Mouse (Mus musculus): ENCODE results near the gene Scube2.

Gene Scube2

GRCm38 (mm10) chr7:109865370-109866229 lies at the start of gene Scube2:
Gene Scube2 (minus strand): TSS chr7:109865679.
- DNase-seq, result peak; percentile 51 to 68

DNA sequence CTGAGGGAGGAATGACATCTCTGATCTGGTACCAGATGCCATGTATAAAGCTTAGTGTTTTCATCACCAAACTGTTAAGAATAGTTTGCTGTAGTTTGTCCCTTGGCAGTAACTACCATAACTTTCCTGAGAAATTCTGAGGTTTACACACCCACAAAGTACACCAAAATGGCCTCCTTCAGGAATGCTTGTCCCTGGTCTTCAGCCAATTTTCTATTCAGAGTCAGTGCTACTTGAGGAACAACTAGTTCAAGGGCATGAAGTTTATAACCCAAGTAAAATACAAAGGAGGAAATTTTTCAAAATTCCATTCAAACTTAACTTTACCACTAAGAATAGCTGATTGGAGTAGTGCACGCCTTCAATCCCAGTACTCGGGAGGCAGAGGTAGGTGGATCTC lies 40.7 kb upstream of the Scube2 start:
- no peak for DNase-seq

DNA sequence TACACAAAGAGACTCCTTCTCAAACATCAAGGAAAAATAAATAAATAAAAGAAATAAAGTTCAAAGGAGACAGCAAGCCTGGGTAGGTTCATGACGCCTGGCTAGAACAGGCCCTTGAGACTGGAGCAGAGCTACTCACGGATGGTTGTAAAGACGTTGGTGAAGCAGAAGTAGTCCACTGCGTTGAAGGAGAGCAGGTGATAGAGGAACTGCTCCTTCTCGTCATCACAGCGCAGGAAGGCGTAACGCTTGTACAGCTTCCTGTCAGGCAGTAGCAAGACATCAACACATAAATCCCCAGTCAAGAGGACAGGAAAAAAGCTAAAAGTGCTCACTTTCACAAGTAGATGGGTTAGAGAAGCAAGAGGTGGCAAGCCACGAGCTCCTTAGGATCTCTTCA lies 35.4 kb upstream of the Scube2 start:
- DNase-seq, result no peak

DNA sequence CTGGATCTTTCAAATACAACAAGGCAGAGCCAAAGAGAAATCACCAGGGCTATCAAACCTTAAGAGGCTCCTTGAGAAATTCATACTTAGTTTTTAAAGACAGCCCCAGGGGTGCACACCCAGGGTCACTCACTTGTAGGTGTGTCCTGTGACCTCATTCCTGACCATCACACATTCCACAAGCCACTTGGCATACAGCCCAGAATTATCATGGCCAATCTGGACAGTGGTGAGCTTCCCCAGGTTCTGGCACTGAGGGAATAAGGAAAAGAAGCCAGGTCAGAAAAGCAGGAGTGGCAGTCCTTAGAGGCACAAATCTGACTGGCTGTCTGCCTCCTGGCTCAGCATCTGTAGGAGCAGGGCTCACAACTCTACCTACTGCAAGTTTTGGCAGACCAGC lies 33.4 kb upstream of the Scube2 start:
- DNase-seq, result peak in 1 of 2 experiments; percentile 22

DNA sequence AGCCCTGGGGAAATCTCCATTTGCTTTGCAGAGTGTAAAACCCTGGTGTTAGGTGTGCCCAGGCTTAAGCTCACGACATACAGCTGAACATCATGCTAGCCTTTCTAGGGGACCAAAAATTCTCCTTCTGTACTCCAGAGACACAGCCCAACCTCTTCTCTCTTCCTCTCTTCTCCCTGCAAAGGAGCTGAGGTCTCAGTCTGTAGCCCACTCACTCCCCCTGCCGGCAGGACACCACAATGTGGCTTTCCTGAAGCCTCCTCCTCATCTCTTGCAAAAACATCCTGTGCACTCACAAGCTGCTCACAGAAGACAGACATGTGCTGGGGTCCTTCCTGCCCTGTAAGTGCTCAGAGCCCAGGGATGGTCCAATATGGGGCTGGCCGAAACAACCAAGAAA lies 27.1 kb upstream of the Scube2 start:
- DNase-seq, result peak; percentile 87 to 89

DNA sequence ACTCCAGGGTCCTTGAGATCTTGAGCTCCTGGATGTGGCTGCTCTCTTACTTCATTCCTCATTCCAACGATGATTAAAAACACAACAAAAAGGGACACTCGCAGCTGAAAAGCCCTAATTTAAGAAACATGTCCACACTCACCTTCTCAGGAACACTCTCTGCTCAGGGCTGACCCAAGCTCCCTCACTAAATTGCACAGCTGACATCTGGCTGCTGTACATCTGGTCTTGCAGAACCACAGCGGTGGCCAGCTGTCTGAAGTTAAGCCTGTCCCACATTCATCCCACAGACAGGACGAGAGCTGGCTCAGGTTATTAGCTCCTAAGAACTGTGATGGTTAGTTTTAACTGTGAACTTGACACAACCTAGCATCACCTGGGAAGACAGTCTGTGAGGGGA lies 26.3 kb upstream of the Scube2 start:
- DNase-seq, result no peak

- no peak for DNase-seq
Observed at GRCm38 (mm10) chr7:109890256-109890655, 24.8 kb upstream of the Scube2 start.

- no peak for DNase-seq
Observed at GRCm38 (mm10) chr7:109889300-109889699, 23.8 kb upstream of the Scube2 start.

- no peak for DNase-seq
Observed at GRCm38 (mm10) chr7:109886249-109886648, 20.8 kb upstream of the Scube2 start.

DNA sequence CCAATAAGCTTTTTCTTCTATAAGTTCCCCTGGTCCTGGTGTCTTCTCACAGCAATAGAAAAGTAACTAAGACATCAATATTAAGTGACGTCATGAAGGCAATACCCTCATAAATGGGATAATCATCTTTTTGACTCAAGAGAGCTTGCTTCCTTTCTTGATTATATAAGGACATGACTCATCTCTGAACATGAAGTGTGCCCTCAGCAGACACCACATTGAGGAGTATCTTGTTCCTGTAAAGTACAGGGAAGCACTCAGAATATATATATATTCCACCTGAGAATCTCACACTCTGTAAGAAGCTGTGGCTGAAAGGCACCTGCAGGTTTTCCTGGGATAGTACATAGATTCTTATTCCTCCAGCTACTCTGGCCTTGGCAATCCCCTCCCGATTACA lies 17.1 kb upstream of the Scube2 start:
- DNase-seq, result no peak

DNA sequence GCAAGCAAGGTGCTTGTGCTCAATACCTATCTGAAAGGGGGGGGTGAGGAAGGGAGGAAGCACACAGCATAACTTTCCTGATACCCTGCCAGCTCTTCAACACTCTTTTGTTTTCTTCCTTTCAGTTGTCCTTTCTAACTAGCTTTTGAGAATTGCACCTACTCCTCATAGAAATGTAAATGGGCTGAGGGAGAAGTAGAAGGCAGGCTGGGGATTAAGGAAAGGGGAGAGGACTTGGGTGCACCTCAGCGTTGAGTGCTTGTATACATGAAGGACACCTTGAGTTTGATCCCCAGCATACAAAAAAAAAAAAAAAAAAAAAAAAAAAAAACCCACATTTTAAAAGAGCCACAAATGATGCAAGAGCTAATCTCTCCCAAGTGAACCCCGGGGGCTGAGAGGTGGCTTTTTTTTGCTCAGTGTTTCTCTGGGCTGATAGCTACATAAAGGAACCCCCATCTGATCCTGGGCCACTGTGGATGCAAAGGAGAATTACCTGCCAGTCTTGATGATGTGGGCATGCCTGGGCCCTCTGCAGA lies 16.2 kb upstream of the Scube2 start:
- DNase-seq, result no peak

DNA sequence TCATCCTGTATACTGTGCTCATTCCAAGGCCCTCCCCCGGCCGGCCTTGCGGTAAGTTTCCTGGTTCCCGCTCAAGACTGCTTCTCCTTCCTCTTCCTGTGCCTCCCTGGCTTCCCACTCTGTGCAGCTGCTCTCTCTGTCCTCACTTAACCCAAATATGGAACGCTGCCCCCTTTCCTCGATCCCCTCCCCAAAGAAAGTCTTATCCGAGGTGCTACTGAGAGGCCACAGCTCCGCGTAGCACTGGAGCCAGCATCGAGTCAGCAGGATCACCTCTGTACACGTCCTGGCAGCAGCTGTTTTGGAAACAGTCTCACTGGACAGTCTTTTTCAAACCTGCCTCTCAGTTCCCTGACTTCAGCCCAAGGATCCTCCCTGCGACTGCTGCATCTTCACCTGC lies 13.7 kb upstream of the Scube2 start:
- peak; percentile 36 to 49 for DNase-seq

DNA sequence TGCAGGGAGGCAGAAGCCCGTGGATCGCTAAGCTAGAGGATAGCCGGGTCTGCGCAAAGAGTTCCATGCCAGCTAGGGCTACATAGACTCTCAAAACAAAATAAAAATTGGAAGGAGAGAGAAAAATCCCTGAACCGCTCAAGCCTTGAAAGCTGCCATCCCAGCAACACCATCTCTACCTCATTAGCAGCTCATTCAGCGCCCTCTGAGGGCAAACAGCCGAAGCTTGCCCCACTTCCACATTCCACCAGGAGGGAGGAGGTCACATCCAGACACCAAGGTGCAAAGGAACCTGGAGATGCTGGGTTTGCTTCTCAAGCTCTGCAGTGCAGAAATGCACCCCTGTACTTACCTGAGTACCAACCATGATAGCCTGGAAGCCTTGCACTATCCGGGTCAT lies 10.6 kb upstream of the Scube2 start:
- DNase-seq, result peak in 1 of 2 experiments; percentile 24

DNA sequence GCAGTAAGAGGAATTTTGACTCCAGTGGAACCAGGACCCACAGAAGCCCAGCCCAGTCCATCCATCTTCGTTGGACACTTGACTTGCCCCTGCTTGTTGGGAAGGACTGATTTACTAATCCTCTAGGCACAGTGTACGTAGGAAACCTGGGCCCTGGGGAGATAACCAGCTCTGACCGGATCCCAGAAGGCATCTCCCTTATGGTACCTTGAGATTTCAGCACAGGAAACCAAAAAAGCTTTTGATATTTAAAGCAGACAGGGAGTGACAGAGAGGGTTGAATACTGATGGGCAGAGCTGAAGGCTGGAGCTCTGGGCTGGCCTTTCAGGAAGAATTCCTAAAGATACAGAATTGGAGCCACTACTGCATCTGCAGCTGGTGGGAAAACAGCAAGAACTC lies 10.1 kb upstream of the Scube2 start:
- no peak for DNase-seq

DNA sequence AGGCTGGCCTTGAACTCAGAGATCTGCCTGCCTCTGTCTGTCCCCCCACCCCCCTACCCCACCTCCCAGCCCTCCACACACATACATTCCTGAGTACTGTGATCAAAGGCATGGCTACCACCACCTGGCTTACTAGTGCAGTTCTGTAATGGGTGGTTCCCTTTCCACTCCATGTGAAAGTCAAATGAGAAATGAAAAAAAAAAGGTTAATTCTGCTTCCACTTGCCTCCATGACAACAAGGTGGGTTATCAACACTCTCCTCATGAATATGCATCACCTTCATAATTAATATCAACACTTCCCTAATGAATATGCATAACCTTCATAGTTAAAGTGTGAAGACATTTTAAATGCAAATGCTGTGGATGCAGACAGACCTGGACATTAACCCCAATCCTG lies 9.6 kb upstream of the Scube2 start:
- DNase-seq, result no peak

GRCm38 (mm10) chr7:109873170-109873569 lies 7.7 kb upstream of the Scube2 start:
- no peak for DNase-seq

GRCm38 (mm10) chr7:109871232-109871631 lies 5.8 kb upstream of the Scube2 start:
- no peak for DNase-seq

DNA sequence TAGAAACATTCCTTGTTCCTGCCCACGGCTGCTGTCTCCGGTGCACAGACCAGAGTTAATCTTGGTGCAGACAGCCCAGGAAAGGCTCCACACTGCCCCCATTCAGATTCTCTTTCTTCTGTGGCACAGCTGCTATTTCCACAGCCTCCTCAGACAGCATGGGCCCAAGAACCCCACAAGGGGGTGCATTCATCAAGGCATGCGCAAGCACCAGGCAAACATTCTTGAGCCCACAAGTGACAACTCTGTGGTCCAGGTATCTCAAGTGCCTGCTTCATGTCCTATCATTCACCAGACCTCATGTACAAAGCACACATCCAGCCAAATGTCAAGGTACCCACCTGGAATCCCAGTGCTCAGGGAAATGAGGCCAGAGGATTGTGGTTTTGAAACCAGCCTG lies 3.0 kb upstream of the Scube2 start:
- peak in 1 of 2 experiments; percentile 19 for DNase-seq

DNA sequence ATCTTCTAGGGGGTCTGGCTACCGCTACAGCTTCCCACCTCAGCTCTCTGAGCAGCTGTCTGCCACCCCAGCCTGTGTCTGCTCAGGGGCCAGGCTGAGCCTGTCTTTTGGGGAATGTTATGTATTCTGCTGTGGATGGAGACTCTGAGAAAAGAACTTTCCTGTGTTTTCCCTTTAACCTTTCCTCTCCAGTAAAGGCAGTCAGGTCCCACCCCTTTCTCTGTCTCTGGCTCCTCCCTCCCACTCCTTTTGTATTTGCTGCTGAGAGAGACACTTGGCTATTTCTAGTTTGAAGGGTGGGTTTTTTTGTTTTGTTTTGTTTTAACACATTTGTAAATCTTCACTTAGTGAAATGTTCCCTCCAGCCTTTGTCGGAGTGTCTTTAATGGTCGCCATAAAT lies 1.2 kb upstream of the Scube2 start:
- DNase-seq, result no peak

GRCm38 (mm10) chr7:109863561-109863960 lies 1.9 kb downstream of the Scube2 start:
- no peak for DNase-seq

DNA sequence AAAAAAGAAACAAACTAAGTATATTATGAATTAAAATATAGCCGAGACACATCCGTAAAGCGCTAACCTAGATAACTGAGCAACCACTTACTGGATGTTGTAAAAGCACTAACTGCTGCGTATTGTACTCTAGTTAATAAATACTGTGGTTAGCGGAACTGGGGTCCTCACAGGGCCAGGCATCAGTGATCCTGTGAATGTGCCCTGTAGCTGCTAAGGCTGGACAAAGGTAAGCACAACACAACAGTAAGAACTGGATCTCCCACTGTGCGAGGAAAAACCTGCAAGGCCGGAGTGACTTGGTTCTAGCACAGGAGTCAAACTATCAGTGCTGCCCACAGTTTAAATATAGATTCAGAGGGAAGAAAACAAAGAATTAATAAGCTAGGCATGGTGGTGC lies 5.3 kb downstream of the Scube2 start:
- peak; percentile 15 to 21 for DNase-seq

GRCm38 (mm10) chr7:109859354-109859753 lies 6.1 kb downstream of the Scube2 start:
- DNase-seq, result no peak

- DNase-seq, result no peak
Observed at GRCm38 (mm10) chr7:109852752-109853212, 12.7 kb downstream of the Scube2 start.

DNA sequence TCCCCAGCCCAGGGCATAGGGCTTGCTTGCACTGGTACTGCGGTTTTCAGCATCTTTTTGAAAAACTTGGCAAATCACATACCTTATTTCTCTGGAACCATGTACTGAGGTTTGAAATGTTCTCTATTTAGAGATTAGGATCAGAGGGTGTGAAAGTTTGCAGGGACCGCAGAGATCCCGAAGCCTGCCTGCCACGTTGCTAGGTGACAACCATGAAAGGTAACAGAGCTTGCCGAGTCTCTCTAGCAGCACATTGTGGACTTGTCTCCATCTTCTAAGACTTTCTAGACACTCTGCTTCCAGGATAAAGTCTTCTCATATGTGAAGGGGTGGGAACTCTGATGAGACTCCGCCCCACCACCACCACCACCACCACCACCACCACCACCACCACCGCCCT lies 13.5 kb downstream of the Scube2 start:
- DNase-seq, result no peak

GRCm38 (mm10) chr7:109850531-109850930 lies 14.9 kb downstream of the Scube2 start:
- no peak for DNase-seq

Data from kidney, postnatal 4 days (tissue).